Mouse (Mus musculus) forebrain, embryonic 15.5 days (tissue): ENCODE results near the gene Prtg. TPM values are rescaled to one million over a fixed set of nuclear protein-coding genes. Genes with fewer than 3 reads are reported as not detected.

Experiments
- ATAC-seq: fragments of 200-750 bp; cut with Nextera tagmentation; replicated peaks from 2 replicates; pipeline ENCODE4 v1.8.0; 2017; ENCODE audit warnings: mild to moderate bottlenecking, moderate TSS enrichment, moderate library complexity
- H3K27ac ChIP-seq: fragments of 300-500 bp; sonication (generic); replicated peaks from 2 replicates; pipeline ENCODE4 v1.5.1; 2015; ENCODE audit warnings: mild to moderate bottlenecking, inconsistent platforms
- H3K27me3 ChIP-seq: fragments of 300-500 bp; sonication (generic); 2 replicates; pipeline ENCODE4 v1.6.1; 2015; ENCODE audit warnings: inconsistent platforms
- H3K36me3 ChIP-seq: fragments of 300-500 bp; sonication (generic); 2 replicates; pipeline ENCODE4 v1.6.1; 2015; ENCODE audit warnings: mild to moderate bottlenecking, inconsistent platforms
- H3K4me1 ChIP-seq: fragments of 300-500 bp; sonication (generic); 2 replicates; pipeline ENCODE4 v1.6.1; 2015; ENCODE audit warnings: inconsistent platforms
- H3K4me2 ChIP-seq: fragments of 300-500 bp; sonication (generic); replicated peaks from 2 replicates; pipeline ENCODE4 v1.6.1; 2015; ENCODE audit warnings: mild to moderate bottlenecking, inconsistent platforms
- H3K4me3 ChIP-seq: fragments of 300-500 bp; sonication (generic); 2 replicates; pipeline ENCODE4 v1.5.1; 2015; ENCODE audit warnings: mild to moderate bottlenecking, inconsistent platforms
- H3K9ac ChIP-seq: fragments of 300-500 bp; sonication (generic); replicated peaks from 2 replicates; pipeline ENCODE4 v1.6.1; 2015; ENCODE audit warnings: mild to moderate bottlenecking, inconsistent platforms
- H3K9me3 ChIP-seq: fragments of 300-500 bp; sonication (generic); 2 replicates; pipeline ENCODE4 v1.6.1; 2016; ENCODE audit warnings: inconsistent platforms
- WGBS: fragments of 180-500 bp; shearing (Covaris S2); methylation state at CpG from one replicate; pipeline ENCODE4 v1.1.7; 2015; ENCODE audit warnings: mixed read lengths; 5-methylcytosine and 5-hydroxymethylcytosine counted together
- polyA plus RNA-seq: library from polyadenylated mRNA; unstranded; fragments of >200 nt; fragmentation: Nextera tagmentation; extraction: Ambion mirVana; gene quantifications from 2 replicates; pipeline ENCODE4 v1.2.1, GENCODE M21; 2015

Prtg gene
- polyA plus RNA-seq, 1 experiment from 2014 or later: 0.46 TPM

GRCm38 (mm10) chr9:72812091-72812490 is 5.4 kb downstream of the Prtg start:
- no peak overlapping the region for H3K4me2 ChIP-seq
- no peak overlapping the region for H3K4me3 ChIP-seq
- H3K9ac ChIP-seq: no peak overlapping the region
- H3K9me3 ChIP-seq: no peaks in the 10 kb centered on the region
- 48% methylated on average over 7 of the region's 7 CpGs for WGBS
- no peak for ATAC-seq
- peaks cover 27% of the 10 kb centered on the region; the same call in 1 of the 2 replicates for H3K27me3 ChIP-seq
- H3K27ac ChIP-seq: no peak overlapping the region
- H3K4me1 ChIP-seq: peaks cover 15% of the 10 kb centered on the region
- H3K36me3 ChIP-seq: no peaks in the 10 kb centered on the region

GRCm38 (mm10) chr9:72812594-72813570 is 6.2 kb downstream of the Prtg start:
- no peak overlapping the region for H3K4me2 ChIP-seq
- H3K27ac ChIP-seq: no peak overlapping the region
- H3K9ac ChIP-seq: no peak overlapping the region
- H3K27me3 ChIP-seq: peaks cover 27% of the 10 kb centered on the region; the same call in 1 of the 2 replicates
- ATAC-seq: no peak
- H3K4me1 ChIP-seq: peaks cover 9% of the 10 kb centered on the region
- H3K9me3 ChIP-seq: no peaks in the 10 kb centered on the region
- no peak overlapping the region for H3K4me3 ChIP-seq
- WGBS: 26% methylated on average over 18 of the region's 18 CpGs
- H3K36me3 ChIP-seq: no peaks in the 10 kb centered on the region

- Histone ChIP-seq H3K36me3 (no peaks in the 10 kb centered on the region), H3K9me3 (no peaks in the 10 kb centered on the region), H3K27ac (no peak overlapping the region), H3K4me2 (no peak overlapping the region), H3K4me1 (0 out of 2 replicates have a peak, but pooled peaks cover 4% of the 10 kb centered on the region), H3K27me3 (no peaks in the 10 kb centered on the region), H3K4me3 (no peak overlapping the region), H3K9ac (no peak overlapping the region)
- WGBS: 9% methylated on average over 4 of the region's 4 CpGs
- no peak for ATAC-seq
These were observed 18.8 kb downstream of the Prtg start for GRCm38 (mm10) chr9:72825511-72825910.

GRCm38 (mm10) chr9:72825976-72826375 is 19.3 kb downstream of the Prtg start:
- WGBS: 6% methylated on average over 3 of the region's 3 CpGs
- Histone ChIP-seq H3K4me2 (no peak overlapping the region), H3K4me3 (no peak overlapping the region), H3K9me3 (no peaks in the 10 kb centered on the region), H3K36me3 (no peaks in the 10 kb centered on the region), H3K4me1 (0 out of 2 replicates have a peak, but pooled peaks cover 4% of the 10 kb centered on the region), H3K27ac (no peak overlapping the region), H3K9ac (no peak overlapping the region), H3K27me3 (no peaks in the 10 kb centered on the region)
- no peak for ATAC-seq

- Histone ChIP-seq H3K27ac (no peak overlapping the region), H3K27me3 (no peaks in the 10 kb centered on the region), H3K4me1 (peaks cover 5% of the 10 kb centered on the region; the same call in 1 of the 2 replicates), H3K9ac (no peak overlapping the region), H3K4me2 (no peak overlapping the region), H3K4me3 (no peak overlapping the region), H3K9me3 (no peaks in the 10 kb centered on the region), H3K36me3 (no peaks in the 10 kb centered on the region)
- no peak for ATAC-seq
- WGBS: 36% methylated on average over 5 of the region's 5 CpGs
These were observed 22.1 kb downstream of the Prtg start for GRCm38 (mm10) chr9:72828616-72829257.

- no peak for ATAC-seq
- Histone ChIP-seq H3K27me3 (no peaks in the 10 kb centered on the region), H3K4me2 (no peak overlapping the region), H3K27ac (no peak overlapping the region), H3K9ac (no peak overlapping the region), H3K36me3 (no peaks in the 10 kb centered on the region), H3K9me3 (no peaks in the 10 kb centered on the region), H3K4me1 (peaks cover 8% of the 10 kb centered on the region), H3K4me3 (no peak overlapping the region)
- WGBS: 9% methylated on average over 10 of the region's 10 CpGs
These were observed 27.5 kb downstream of the Prtg start for GRCm38 (mm10) chr9:72833992-72834696.

- Histone ChIP-seq H3K4me3 (no peak overlapping the region), H3K9me3 (no peaks in the 10 kb centered on the region), H3K4me2 (no peak overlapping the region), H3K4me1 (peaks cover 8% of the 10 kb centered on the region), H3K36me3 (no peaks in the 10 kb centered on the region), H3K27ac (no peak overlapping the region), H3K27me3 (no peaks in the 10 kb centered on the region), H3K9ac (no peak overlapping the region)
- no peak for ATAC-seq
- 87% methylated on average over 1 of the region's 1 CpGs for WGBS
These were observed 28.3 kb downstream of the Prtg start for GRCm38 (mm10) chr9:72835007-72835406.

GRCm38 (mm10) chr9:72836708-72837495 is 30.2 kb downstream of the Prtg start:
- Histone ChIP-seq H3K27ac (no peak overlapping the region), H3K4me3 (no peak overlapping the region), H3K9ac (no peak overlapping the region), H3K4me2 (no peak overlapping the region), H3K36me3 (no peaks in the 10 kb centered on the region), H3K9me3 (no peaks in the 10 kb centered on the region), H3K4me1 (peaks cover 8% of the 10 kb centered on the region), H3K27me3 (no peaks in the 10 kb centered on the region)
- ATAC-seq: no peak
- WGBS: 57% methylated on average over 11 of the region's 11 CpGs

GRCm38 (mm10) chr9:72837598-72838160 is 31.0 kb downstream of the Prtg start:
- Histone ChIP-seq H3K27ac (no peak overlapping the region), H3K9ac (no peak overlapping the region), H3K36me3 (no peaks in the 10 kb centered on the region), H3K4me1 (peaks cover 8% of the 10 kb centered on the region), H3K27me3 (no peaks in the 10 kb centered on the region), H3K4me3 (no peak overlapping the region), H3K4me2 (no peak overlapping the region), H3K9me3 (no peaks in the 10 kb centered on the region)
- 77% methylated on average over 6 of the region's 6 CpGs for WGBS
- ATAC-seq: no peak

- WGBS: 86% methylated on average over 3 of the region's 3 CpGs
- no peak overlapping the region for H3K4me2 ChIP-seq
- H3K27me3 ChIP-seq: no peaks in the 10 kb centered on the region
- H3K4me1 ChIP-seq: peaks cover 8% of the 10 kb centered on the region
- H3K4me3 ChIP-seq: no peak overlapping the region
- H3K27ac ChIP-seq: no peak overlapping the region
- H3K9ac ChIP-seq: no peak overlapping the region
- no peak for ATAC-seq
- H3K36me3 ChIP-seq: no peaks in the 10 kb centered on the region
- H3K9me3 ChIP-seq: no peaks in the 10 kb centered on the region
These were observed 31.6 kb downstream of the Prtg start for GRCm38 (mm10) chr9:72838256-72838655.

GRCm38 (mm10) chr9:72839346-72839990 is 32.8 kb downstream of the Prtg start:
- H3K27ac ChIP-seq: no peak overlapping the region
- WGBS: 81% methylated on average over 15 of the region's 15 CpGs
- ATAC-seq: no peak
- H3K4me2 ChIP-seq: no peak overlapping the region
- H3K4me3 ChIP-seq: no peak overlapping the region
- H3K9ac ChIP-seq: no peak overlapping the region
- H3K27me3 ChIP-seq: no peaks in the 10 kb centered on the region
- no peaks in the 10 kb centered on the region for H3K9me3 ChIP-seq
- H3K4me1 ChIP-seq: no peaks in the 10 kb centered on the region
- H3K36me3 ChIP-seq: no peaks in the 10 kb centered on the region
